ENCODE assay signal across 1 mouse cellular context in the genomic region with DNA sequence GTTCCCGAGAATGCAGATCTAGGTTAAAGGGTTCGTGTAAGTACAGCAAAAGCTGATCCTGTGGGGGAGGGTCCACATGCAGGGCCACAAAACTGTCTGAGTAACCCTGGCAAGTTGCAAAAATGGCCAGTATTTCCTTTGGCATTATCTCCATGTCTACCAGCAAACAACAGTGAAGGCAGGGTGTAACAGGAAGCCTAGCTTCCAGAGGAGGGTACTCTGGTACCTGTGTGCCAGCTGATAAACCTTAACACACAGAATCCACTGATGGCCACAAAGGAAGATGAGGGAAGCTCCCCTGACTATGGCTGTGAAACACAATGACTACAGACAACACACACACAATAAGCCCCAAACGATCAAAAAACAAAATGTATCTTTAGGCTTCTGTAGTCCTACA.
A peak's percentile ranks its signal among the peaks of the same experiment; 100 is the strongest.
TF ChIP-seq lines count a peak whose summit lies in the region.

No protein-coding gene starts in this region.

TF ChIP-seq in MEL, 35 proteins besides CTCF, POLR2A, EP300 and RAD21:
- TF ChIP-seq USF1 (IDR thresholded peaks at IDR 0.05; ENCODE audit: low read depth, low read length) (no peak), MXI1 (IDR thresholded peaks at IDR 0.05; ENCODE audit: low read depth, low read length) (peak; percentile 53), ZKSCAN1 (IDR thresholded peaks at IDR 0.05; ENCODE audit: low read depth, low read length) (no peak), ETS1 (IDR thresholded peaks at IDR 0.05; ENCODE audit: low read depth, low read length) (peak; percentile 75), MAFK (IDR thresholded peaks at IDR 0.05; ENCODE audit: borderline replicate concordance, low read depth, low read length) (0 out of 2 replicates have a peak, but pooled peaks have one; percentile 29), ELF1 (IDR thresholded peaks at IDR 0.05; ENCODE audit: low read depth, low read length) (no peak), GATA1 (IDR thresholded peaks at IDR 0.05; ENCODE audit: low read depth, low read length) (peak; percentile 81), MAX (IDR thresholded peaks at IDR 0.05; ENCODE audit: low read length) (no peak), POLR2AphosphoS2 (IDR thresholded peaks at IDR 0.05; ENCODE audit: low read length) (no peak), TBP (IDR thresholded peaks at IDR 0.05; ENCODE audit: low read depth, low read length) (0 out of 2 replicates have a peak, but pooled peaks have one; percentile 29), SIN3A (IDR thresholded peaks at IDR 0.05; ENCODE audit: low read length) (peak; percentile 81), MEF2A (IDR thresholded peaks at IDR 0.05; ENCODE audit: extremely low read depth, insufficient replicate concordance, low read depth, low read length, poor library complexity, severe bottlenecking) (no peak), RCOR1 (IDR thresholded peaks at IDR 0.05; ENCODE audit: low read depth, low read length) (peak; percentile 36; the same call in 1 of the 2 replicates), TAL1 (IDR thresholded peaks at IDR 0.05; ENCODE audit: low read length) (peak; percentile 69), MYB (IDR thresholded peaks at IDR 0.05; ENCODE audit: low read depth, low read length) (peak; percentile 67; the same call in 1 of the 2 replicates), TCF12 (IDR thresholded peaks at IDR 0.05; ENCODE audit: low read depth, low read length) (peak; percentile 86)
